Mouse (Mus musculus) left cerebral cortex, postnatal 25 days (tissue): ENCODE measurements around the gene Irgc1. TPM values are rescaled to one million over a fixed set of nuclear protein-coding genes. Genes with fewer than 3 reads are reported as not detected.
"Not testable (repeated sequence)": the region's sequence is repeated elsewhere in the genome, so short reads cannot be mapped to it uniquely, and the experiment has no call there.

ENCODE experiments used
- DNase-seq, 2 experiments: peaks; one replicate each; pipeline ENCODE4 v3.0.0; 2022; ENCODE audit warnings: low spot score in 2 of 2, mixed read lengths in 1 of 2
- intact Hi-C: fragments of 180-260 bp; cut with DNase I; formaldehyde crosslinking; loops from one replicate; pipeline ENCODE4 v1.15.1; 2025
- total RNA-seq, 2 experiments: library from RNA; stranded (reverse); gene quantifications; 2 replicates each; pipeline ENCODE4 v1.2.3; 2021

Gene Irgc1
- under 1 TPM; 0.34 to 0.57 TPM for total RNA-seq

DNA sequence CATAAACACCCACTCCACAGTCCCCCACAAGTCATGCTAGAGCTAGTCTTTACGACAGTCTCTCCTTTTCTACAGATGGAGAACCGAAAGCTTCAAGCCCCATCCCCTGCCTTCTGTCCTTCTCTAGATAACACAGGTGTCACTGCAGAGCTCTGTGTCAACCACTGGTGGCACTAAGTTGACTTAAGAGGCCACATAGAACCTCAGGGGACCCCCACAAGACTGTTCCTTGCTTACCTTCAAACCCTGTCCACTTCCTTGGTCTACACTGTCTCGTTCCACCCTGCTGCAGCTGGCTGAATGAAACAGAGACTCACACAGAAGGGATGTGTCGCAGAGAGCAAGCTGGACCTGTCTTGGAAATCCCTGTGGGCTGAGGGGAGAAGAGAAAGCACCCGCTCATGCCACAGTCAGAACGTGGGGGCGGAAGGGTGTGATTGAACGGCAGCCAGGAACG, at the start of gene Irgc1:
Gene Irgc1, minus strand, starts transcription at position 443 of the 457 bp plus-strand sequence.
- DNase-seq: peak in 1 of 2 experiments; percentile 65
- intact Hi-C loops: no loop called here

DNA sequence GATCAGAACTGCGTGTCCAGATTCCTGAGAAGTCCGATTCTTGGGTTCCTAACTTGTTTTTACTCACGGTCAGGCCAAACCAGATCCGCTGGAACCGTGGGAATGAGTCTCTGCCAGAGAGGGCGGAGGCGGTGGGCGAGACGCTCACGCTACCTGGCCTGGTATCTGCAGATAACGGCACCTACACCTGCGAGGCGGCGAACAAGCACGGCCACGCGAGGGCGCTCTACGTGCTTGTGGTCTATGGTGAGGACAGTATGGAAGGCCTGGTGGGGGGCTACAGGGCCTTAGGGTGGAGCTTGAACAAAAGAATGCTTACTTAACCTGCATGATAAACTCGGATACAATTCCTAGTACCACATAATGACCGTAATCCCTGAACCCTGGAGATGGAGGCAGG, 49.4 kb upstream of the Irgc1 start:
- intact Hi-C loops: no loop called here
- no peak for DNase-seq

DNA sequence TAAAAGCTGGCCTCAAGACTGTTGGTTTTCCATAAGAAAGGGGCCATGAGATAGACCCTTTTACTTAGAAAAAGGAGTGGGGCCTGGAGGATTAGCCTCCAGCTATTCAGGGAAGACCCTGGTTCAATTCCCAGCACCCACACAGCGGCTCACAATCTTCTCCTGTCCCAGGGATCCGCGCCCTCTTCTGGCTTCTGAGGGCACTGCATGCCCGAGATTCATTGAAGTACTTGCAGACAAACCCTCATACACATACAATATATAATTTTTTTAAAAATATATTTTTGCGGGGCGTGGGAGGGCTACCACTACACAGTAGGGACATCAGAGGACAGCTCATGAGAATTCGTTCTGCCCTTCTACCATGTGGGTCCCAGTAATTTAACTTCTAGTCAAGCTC, 48.8 kb upstream of the Irgc1 start:
- DNase-seq: peak in 1 of 2 experiments; percentile 53
- intact Hi-C loops: no loop called here

DNA sequence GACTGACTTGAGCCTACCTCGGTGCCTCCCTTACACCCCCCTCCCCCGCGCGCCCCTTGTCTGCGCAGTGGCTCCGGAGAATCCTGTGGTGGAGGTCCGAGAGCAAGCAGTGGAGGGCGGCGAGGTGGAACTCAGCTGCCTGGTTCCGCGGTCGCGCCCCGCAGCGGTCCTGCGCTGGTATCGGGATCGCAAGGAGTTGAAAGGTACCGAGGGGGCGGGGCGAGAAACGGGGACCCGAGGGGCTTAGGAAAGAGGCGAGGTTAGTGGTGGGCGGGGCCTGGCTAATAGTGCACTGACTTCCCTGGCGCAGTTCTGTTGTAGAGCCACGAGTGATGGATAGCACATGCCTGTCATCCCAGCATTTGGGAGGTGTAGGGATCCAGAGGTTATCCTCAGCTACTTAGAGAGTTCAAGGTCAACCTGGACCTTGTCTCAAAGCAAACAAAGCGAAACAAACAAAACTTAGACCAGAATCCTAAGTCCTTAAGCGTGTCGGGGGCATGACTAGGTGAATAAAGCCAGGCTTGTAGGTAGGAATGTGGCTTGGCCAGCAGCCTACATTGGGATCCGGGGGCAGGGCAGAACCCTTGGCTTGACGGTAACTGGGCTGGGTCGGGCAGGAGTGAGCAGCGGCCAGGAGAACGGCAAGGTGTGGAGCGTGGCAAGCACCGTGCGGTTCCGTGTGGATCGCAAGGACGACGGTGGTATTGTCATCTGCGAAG, 47.9 kb upstream of the Irgc1 start:
- DNase-seq: no peak
- intact Hi-C loops: no loop called here

DNA sequence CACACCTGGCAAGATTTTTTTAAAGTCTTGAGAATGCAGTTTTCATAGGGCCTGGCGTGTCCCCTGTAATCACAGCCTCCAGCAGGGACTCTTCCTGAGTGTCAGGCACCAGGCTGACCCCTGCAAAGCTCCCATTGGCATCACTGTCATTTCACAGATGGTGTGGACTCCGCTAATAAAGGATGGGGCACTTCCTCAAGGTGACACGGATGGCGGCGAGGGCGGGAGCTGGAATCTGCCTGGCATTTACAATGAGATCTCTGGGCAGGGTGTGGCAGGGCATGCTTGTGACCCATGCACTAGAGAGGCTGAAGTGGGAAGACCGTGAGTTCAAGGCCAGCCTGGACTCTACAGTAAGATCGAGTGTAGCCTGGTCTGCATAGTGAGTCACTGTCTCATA, 36.2 kb upstream of the Irgc1 start:
- no peak for DNase-seq
- intact Hi-C loops: no loop called here

DNA sequence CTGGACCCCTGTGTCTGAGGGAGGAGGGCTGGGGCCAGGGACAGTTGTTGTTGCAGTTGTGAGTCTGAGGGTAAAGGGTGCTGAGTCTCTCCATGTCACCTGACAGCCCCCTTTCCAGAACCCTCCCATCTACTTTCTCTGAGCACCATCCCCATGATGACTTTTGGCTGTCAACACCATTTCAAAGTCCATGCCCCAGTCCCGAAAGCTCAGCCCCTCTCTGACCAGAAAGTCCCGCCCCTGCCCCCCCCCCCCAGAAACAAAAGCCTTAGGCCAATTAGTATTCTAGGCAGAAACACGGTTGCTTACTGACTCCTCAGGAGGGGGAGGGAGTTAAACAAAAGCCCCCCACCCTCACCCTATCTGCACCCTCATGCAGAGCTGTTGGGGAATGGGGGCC, 35.3 kb upstream of the Irgc1 start:
- intact Hi-C loops: no loop called here
- DNase-seq: no peak

DNA sequence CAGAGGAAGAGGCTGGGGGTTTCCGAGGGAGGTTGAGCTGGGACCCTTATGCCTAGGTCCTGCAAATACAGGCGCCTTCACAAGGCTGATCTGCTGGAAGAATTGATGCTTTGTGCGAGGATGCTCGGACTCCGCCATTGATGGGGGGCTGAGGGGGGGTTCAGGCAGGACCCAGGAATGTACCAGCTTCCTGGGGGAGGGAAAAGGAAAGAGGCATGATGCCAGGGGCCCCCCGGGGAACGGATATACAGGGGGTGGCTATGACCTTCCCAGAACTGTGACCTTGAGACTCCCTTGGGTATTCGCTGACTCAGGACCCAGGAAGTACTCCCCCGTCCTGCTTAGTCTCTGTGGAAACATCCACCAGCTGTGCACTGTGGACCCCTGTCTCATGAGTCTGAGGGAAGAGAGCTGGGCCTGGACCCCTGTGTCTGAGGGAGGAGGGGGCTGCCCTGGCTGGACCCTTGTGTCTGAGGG, 34.6 kb upstream of the Irgc1 start:
- intact Hi-C loops: no loop called here
- DNase-seq: no peak

DNA sequence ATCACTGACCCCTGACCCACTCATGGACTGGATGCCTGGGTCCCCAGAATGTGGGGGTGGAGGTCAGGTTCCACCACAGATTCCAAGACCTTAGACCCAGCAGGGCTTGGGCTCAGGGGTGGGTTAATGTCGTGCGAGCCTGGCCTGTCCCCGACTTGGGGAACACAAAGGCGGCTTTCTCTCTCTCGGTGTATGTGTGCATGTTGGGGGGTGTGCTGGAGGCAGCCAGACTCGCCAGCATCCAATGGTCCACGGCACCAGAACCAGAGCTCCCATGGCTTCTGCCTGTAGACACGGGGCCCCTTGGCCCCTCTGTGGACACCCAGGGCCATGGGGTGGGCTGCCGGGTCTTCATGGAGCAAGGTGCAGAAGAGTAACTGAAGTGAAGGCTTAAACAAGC, 33.4 kb upstream of the Irgc1 start:
- intact Hi-C loops: no loop called here
- no peak for DNase-seq

DNA sequence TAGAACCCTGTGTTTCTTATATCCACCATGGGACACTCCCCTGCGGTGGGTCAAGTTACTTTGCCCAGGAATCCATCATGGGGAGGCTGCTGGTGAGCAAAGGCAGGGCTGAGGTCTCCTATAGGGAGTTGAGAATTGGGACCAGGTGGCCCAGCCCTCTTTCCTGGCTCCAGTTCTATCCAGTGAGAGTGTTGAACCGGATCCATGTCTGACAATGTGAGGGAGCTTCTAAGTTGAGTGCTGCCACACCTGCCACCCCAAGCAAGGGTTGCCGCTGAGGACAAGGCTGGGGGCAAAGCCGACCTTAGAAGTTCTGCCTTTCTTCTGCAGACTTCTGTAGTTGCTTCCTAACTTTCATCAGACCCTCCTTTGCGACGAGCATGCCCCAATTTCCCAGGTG, 31.2 kb upstream of the Irgc1 start:
- intact Hi-C loops: loop anchor here (2.0 kb wide), 1 partner anchor 24 kb away; the partner anchor contains the start of gene Zfp428
- DNase-seq: not testable (repeated sequence)

DNA sequence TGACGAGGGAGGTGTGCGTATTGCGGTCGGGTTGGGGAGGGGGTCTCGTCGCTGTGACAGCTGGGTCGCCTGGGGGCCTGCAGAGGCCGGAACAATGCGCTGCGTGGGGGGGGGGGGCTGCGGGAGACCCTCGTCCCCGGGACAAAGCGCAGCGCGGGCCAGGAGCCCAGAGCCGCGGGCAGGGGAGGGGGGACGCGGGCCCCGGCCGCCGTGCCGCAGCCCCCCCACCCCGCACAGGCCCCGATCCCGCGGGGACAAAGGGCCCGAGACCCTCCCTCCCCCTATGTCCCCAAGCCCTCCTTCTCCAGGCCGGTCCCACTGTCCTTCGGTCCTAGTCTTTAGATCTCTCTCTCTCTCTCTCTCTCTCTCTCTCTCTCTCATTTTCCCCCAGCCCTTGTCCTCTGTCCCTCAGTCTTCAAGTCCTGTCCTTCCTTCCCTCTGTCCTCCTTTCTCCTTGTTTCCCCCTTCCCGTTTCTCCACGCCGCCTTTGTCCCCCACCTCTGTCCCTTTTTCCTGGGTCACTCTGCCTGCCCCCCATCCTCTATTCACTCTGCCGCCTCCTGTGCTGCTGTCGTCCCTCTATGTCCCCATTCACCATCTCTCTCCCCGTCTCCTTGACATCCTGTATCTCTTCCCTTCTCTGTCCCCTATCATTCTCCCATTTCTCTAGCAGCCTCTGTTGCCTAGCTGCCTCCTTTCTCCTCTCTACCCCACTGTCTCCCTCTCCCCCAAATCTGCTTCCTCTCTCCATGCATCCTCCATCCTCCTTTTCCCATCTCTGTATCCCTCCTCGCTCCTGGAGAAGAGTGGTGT, 30.3 kb upstream of the Irgc1 start:
- no peak for DNase-seq
- intact Hi-C loops: loop anchor here (2.0 kb wide), 1 partner anchor 24 kb away; the partner anchor contains the start of gene Zfp428

DNA sequence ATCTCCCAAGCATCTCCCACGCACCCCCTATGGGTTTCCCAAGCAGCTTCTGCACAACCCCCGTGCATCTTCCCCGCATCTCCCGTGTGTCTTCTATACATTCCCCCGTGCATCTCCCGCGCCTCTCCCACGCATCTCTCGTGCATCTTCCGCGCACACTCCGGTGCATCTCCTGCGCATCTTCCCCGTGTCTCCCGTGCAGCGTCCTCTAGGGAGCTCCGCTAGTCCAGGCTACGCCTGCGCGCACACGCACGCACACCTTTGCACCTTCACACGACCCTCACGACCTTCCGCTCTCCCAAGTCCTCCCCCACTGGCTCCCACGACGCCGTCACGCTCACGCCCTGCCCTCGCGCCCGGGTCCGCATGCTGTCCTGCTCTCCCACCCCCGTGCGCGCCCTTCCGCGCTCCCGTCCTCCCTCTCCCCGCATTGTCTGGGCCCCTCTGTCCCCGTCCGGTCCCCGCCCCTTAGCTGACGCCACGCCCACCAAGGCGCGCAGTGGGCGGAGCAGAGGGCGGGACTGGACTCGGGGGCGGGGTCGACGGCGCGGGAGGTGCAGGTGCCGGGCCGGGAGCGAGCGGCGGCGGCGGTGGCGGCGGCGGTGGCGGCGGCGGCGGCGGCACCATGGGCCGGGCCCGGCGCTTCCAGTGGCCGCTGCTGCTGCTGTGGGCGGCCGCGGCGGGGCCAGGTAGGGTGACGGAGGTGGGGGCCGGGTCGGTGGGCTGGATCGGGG, 29.5 kb upstream of the Irgc1 start, which contains the start of gene Cadm4:
Gene Cadm4, plus strand, starts transcription at position 550 of the 734 bp plus-strand sequence.
- intact Hi-C loops: loop anchor here (1.0 to 2.0 kb wide), 2 partner anchors 25 to 33 kb away; partner anchors contain the start of gene Zfp428

DNA sequence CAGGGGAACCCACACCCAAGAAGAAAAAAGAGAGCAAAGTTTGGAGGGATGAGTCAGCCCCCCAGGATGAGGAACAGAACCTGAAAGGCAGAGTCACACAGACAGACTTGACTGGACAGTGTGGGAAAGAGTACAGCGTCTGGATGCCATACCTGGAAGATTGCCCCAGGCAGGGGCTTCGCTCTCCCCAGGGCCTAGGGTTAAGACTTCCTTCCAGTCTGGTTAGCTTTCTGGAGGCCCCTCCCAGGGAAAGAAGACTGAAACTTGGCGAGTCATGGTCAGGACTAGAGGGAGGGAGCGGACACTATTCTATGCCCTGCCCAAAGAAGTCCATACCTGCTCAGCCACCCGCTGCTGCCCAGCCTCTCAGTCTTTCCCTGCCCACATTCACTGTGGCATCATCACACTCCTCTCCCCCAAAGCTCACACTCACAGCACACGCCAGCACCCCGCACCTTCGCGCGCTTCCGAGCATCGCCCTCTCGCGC, 28.9 kb upstream of the Irgc1 start:
- DNase-seq: no peak
- intact Hi-C loops: loop anchor here (1.0 kb wide), 1 partner anchor 33 kb away; no protein-coding TSS in a partner anchor

More for the DNA sequence above, 29.5 kb upstream of the Irgc1 start, which contains the start of gene Cadm4:
- DNase-seq: peak; percentile 87 to 90

DNA sequence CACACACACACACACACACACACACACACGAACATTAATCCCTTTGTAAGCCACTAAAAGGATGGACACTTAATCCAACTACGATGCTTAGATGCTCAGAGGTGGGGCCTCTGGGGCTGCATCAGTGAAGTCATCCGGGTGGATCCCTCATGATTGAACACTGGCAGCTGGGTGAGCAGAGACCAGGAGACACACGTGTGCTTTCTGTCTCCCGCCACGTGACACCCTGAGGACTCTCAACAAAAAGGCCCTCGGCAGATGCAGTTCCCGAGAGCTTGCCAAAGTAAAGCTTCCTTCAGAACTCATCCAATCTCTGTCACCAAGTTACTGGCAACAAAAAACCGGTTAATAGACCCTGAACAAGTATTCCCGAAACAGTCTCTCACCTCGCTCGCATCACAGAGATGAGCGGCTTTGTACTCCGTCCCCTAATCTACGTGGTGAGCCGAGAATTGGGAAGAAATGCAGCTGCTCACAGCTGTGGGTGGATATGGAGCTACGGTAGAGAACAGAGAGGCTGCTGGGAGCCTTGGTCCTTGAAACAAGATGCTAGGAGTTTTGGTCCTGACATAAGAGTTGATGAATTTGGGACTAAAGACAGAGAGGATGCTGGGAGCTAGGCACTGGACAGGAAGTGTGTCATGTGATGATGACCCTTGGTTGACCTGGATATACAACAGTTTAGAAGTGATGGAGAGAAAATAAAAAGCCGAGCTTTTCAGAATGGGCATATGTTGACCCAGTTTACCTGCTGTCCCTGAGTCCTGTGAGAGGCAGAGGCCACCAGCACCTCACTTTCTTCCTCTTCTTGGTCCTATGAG, 28.2 kb upstream of the Irgc1 start:
- intact Hi-C loops: no loop called here

DNA sequence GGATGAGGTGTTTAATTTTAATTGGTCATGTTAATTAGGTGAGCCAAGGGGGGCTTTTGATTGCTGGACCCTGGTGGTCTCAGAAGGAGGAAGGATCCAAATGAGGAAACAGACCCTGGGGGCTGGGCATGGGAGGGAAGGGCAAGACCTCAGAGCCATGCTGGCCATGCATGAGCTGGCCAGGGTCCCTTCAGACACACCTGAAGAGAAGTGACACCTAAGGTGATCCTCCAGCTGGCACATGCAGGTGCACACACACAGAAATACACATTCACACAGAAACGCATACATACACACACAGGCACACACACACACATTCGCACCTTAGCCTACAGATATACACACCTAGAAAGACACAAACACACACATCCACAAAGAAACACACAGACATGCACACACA, 27.6 kb upstream of the Irgc1 start:
- no peak for DNase-seq
- intact Hi-C loops: no loop called here

More for the DNA sequence above, 28.2 kb upstream of the Irgc1 start:
- DNase-seq: peak in 1 of 2 experiments; percentile 64

DNA sequence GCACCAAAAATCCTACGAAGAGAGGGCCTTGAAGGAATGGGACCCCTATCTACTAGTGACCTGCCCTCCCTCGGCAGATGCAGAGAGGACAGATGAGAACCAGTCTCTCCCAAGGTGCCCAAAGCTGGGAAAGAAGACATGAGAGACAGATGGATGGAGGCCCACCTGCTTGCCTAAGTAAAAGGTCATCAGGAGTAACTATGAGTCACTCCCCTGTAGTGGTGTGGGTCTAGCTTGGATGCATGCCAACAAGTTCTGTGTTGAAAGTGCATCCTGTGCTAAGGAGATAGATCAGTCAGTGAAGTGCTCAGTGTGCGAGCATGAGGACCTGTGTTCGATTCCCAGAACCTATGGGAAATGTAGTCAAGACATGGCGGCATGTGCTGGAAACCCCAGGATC, 26.8 kb upstream of the Irgc1 start:
- intact Hi-C loops: no loop called here

DNA sequence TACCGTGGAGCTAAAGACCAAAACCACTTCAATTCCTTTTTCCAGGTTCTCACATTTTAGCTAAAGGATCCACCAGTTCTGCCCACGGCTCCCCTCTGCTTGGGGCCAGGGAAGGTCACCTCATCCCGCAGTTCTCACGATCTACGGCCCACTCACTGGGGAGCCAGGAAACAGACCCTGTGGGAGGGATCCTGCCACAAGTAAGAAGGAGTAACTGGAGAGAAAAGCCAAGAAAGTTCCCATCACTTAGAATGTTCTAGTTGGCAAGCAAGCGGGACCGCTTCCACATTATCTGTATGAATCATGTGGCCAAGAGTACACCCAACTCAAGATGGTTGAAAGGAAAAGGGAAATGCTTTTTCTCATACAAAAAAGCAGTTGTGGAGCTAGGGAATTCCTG, 24.8 kb upstream of the Irgc1 start:
- DNase-seq: peak in 1 of 2 experiments; percentile 83
- intact Hi-C loops: no loop called here

More for the DNA sequence above, 26.8 kb upstream of the Irgc1 start:
- DNase-seq: no peak

DNA sequence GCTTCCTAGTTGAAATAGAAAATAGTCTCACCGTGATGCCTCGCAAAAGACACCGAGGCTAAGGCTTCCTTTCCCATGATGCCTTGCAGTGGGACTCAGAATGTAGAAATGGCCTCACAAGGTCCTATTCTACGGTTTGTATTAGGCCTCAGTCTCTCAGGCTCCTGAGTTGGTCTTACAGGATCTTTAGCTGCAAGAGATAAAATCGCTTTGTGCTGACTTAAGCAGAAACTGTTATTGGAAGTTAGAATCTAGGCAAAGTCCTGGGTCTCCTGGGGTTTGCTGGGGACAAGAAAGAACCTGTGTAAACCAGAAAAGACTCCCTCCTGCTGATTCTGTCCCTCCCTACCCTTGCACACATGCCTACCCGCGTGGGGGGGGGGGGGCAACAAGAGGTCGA, 24.2 kb upstream of the Irgc1 start:
- intact Hi-C loops: no loop called here
- no peak for DNase-seq

DNA sequence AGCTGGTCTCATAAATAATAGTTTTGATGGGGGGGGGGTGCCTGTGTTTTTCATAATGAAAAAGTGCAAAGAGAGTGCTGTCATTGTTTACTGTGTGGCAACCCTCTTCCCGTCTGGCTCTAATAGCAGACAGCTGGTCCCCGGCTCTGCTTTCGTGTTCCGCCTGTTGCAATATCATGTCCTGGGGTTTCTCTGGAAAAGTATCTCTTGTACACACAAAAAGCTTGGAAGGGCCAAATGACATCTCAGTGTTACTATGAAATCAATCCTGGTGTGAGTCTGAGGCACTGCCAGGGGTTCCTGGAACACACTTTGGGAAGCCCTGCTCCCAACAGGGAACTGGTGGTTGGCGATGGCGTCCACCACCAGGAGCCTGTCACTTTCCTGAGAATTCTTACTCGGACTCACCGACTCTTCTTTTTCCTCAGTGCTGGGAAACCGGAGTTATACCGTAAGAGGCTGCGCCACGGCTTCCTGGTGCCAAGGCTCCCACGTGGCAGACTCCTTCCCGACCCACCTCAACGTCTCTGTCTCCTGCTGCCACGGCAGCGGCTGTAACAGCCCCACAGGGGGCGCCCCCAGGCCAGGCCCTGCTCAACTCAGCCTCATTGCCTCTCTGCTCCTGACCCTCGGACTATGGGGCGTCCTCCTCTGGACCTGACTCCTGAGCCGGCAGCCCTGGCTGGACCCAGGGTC, 22.9 kb upstream of the Irgc1 start:
- intact Hi-C loops: loop anchor here (2.0 kb wide), 1 partner anchor 90 kb away; no protein-coding TSS in a partner anchor
- peak in 1 of 2 experiments; percentile 48 for DNase-seq
